Mouse (Mus musculus) CH12.LX (cell line): Measurements from ENCODE around the gene Card9. TPM values are rescaled to one million over a fixed set of nuclear protein-coding genes. Genes with fewer than 3 reads are reported as not detected.

Experiments used
- DNase-seq: peaks from one replicate; pipeline ENCODE4 v3.0.0-alpha.2; 2013; ENCODE audit errors: extremely low read depth
- H3K27ac ChIP-seq: 2 replicates; pipeline ENCODE4 v1.5.1; 2012; ENCODE audit warnings: low read depth, mild to moderate bottlenecking, control low read depth, moderate library complexity; ENCODE audit not compliant: insufficient read depth
- H3K27me3 ChIP-seq: replicated peaks from 2 replicates; pipeline ENCODE3; 2012; ENCODE audit warnings: inconsistent platforms
- H3K36me3 ChIP-seq, 2 experiments: replicated peaks in 1 of 2; 2 replicates each; pipeline versions ENCODE3 to v1.6.1; 2012; ENCODE audit warnings: inconsistent platforms in 1 of 2, low read length in 1 of 2, mild to moderate bottlenecking in 1 of 2, mixed read lengths in 1 of 2, moderate library complexity in 1 of 2; ENCODE audit not compliant: control insufficient read depth in 1 of 2, insufficient read depth in 1 of 2
- H3K4me1 ChIP-seq, 2 experiments: 2 replicates each; pipeline ENCODE4 v1.6.1; 2012; ENCODE audit warnings: inconsistent platforms in 1 of 2, moderate library complexity in 1 of 2; ENCODE audit not compliant: insufficient read depth in 2 of 2, control insufficient read depth in 1 of 2
- H3K4me2 ChIP-seq: 2 replicates; pipeline ENCODE4 v1.6.1; 2012; ENCODE audit warnings: low read depth, mild to moderate bottlenecking, control low read depth; ENCODE audit not compliant: poor library complexity, insufficient read depth, severe bottlenecking
- H3K4me3 ChIP-seq, 3 experiments: fragments of 150-350 bp in 1 of 3; sonication (generic) in 1 of 3; replicated peaks in 1 of 3; 2 replicates each; pipeline versions ENCODE3 to v1.5.1; 2011 to 2012; ENCODE audit warnings: low read depth in 2 of 3, low read length in 2 of 3, mild to moderate bottlenecking in 2 of 3, moderate library complexity in 2 of 3, control low read depth in 1 of 3, improper control_type of control experiment in 1 of 3, inconsistent platforms in 1 of 3, mixed read lengths in 1 of 3; ENCODE audit not compliant: poor library complexity in 1 of 3
- H3K79me2 ChIP-seq: replicated peaks from 2 replicates; pipeline ENCODE4 v1.6.1; 2012; ENCODE audit warnings: mild to moderate bottlenecking, moderate library complexity; ENCODE audit not compliant: control insufficient read depth, poor library complexity, insufficient read depth, severe bottlenecking; ENCODE audit errors: extremely low read depth
- H3K9ac ChIP-seq: 2 replicates; pipeline ENCODE4 v1.6.1; 2012; ENCODE audit warnings: low read depth, mild to moderate bottlenecking, control low read depth, moderate library complexity; ENCODE audit not compliant: insufficient read depth
- H3K9me3 ChIP-seq: replicated peaks from 2 replicates; pipeline ENCODE3; 2012; ENCODE audit warnings: low read length, inconsistent platforms, mixed read lengths
- CHD1 ChIP-seq: IDR thresholded peaks from 2 replicates; pipeline ENCODE4 v1.6.1; 2012; ENCODE audit warnings: low read depth, low read length, improper control_type of control experiment, inconsistent platforms
- CTCF ChIP-seq, 2 experiments: IDR thresholded peaks in 1 of 2; conservative IDR thresholded peaks in 1 of 2; 2 replicates each; pipeline ENCODE4 v1.5.1; 2011 to 2012; ENCODE audit warnings: low read depth in 2 of 2, low read length in 2 of 2, improper control_type of control experiment in 1 of 2, inconsistent platforms in 1 of 2, mild to moderate bottlenecking in 1 of 2, moderate library complexity in 1 of 2
- EP300 ChIP-seq: IDR thresholded peaks from 2 replicates; pipeline ENCODE4 v1.6.1; 2011; ENCODE audit warnings: low read length, improper control_type of control experiment
- GABPA ChIP-seq: IDR thresholded peaks from 2 replicates; pipeline ENCODE4 v1.6.1; 2012; ENCODE audit warnings: low read depth, low read length, improper control_type of control experiment, inconsistent platforms; ENCODE audit not compliant: insufficient replicate concordance
- IRF4 ChIP-seq: IDR thresholded peaks from 2 replicates; pipeline ENCODE4 v1.6.1; 2014; ENCODE audit warnings: low read depth, mild to moderate bottlenecking, inconsistent platforms, low read length, improper control_type of control experiment
- MAZ ChIP-seq: IDR thresholded peaks from 2 replicates; pipeline ENCODE4 v1.6.1; 2012; ENCODE audit warnings: low read depth, mild to moderate bottlenecking, inconsistent platforms, low read length, improper control_type of control experiment, moderate library complexity
- NRF1 ChIP-seq: IDR thresholded peaks from 2 replicates; pipeline ENCODE4 v1.6.1; 2014; ENCODE audit warnings: low read depth, mild to moderate bottlenecking, inconsistent platforms, low read length, improper control_type of control experiment, moderate library complexity
- POLR2A ChIP-seq: IDR thresholded peaks from 2 replicates; pipeline ENCODE4 v1.6.1; 2011; ENCODE audit warnings: low read depth, mild to moderate bottlenecking, improper control_type of control experiment, low read length
- POLR2AphosphoS2 ChIP-seq: IDR thresholded peaks from 2 replicates; pipeline ENCODE4 v1.6.1; 2011; ENCODE audit warnings: low read depth, low read length, improper control_type of control experiment
- RAD21 ChIP-seq: IDR thresholded peaks from 2 replicates; pipeline ENCODE4 v1.6.1; 2011; ENCODE audit warnings: low read depth, mild to moderate bottlenecking, low read length, improper control_type of control experiment, moderate library complexity
- RCOR1 ChIP-seq: conservative IDR thresholded peaks from 2 replicates; pipeline ENCODE4 v1.6.1; 2012; ENCODE audit warnings: low read depth, mild to moderate bottlenecking, inconsistent platforms, low read length, improper control_type of control experiment
- SIN3A ChIP-seq: IDR thresholded peaks from 2 replicates; pipeline ENCODE4 v1.6.1; 2012; ENCODE audit warnings: low read length, improper control_type of control experiment, inconsistent platforms
- TBP ChIP-seq: conservative IDR thresholded peaks from 2 replicates; pipeline ENCODE4 v1.6.1; 2011; ENCODE audit warnings: low read depth, low read length, improper control_type of control experiment
- TCF12 ChIP-seq: IDR thresholded peaks from 2 replicates; pipeline ENCODE4 v1.6.1; 2014; ENCODE audit warnings: low read depth, mild to moderate bottlenecking, inconsistent platforms, low read length, improper control_type of control experiment
- UBTF ChIP-seq: IDR thresholded peaks from 2 replicates; pipeline ENCODE4 v1.6.1; 2012; ENCODE audit warnings: low read depth, mild to moderate bottlenecking, inconsistent platforms, low read length, improper control_type of control experiment, moderate library complexity
- USF1 ChIP-seq: IDR thresholded peaks from 2 replicates; pipeline ENCODE4 v1.6.1; 2014; ENCODE audit warnings: low read depth, mild to moderate bottlenecking, inconsistent platforms, low read length, improper control_type of control experiment
- ZKSCAN1 ChIP-seq: IDR thresholded peaks from 2 replicates; pipeline ENCODE4 v1.6.1; 2012; ENCODE audit warnings: low read depth, inconsistent platforms, low read length, improper control_type of control experiment, borderline replicate concordance
- ZNF384 ChIP-seq: IDR thresholded peaks from 2 replicates; pipeline ENCODE4 v1.6.1; 2012; ENCODE audit warnings: low read depth, low read length, improper control_type of control experiment, inconsistent platforms
- dilution Hi-C: fragments of 300-500 bp; cut with MboI; formaldehyde crosslinking; loops from 2 replicates; pipeline ENCODE4 v1.14.3; 2020; ENCODE audit warnings: low sequenced_read_pairs; ENCODE audit not compliant: extremely low pct_unique_long_range_greater_than_20kb, extremely low pct_ligation_motif_present
- in situ Hi-C: fragments of 300-500 bp; cut with MboI; formaldehyde crosslinking; loops from 3 replicates; pipeline ENCODE4 v1.14.3; 2019; ENCODE audit warnings: low sequenced_read_pairs, low pct_ligation_motif_present, low pct_unique_long_range_greater_than_20kb, mixed read lengths
- polyA plus RNA-seq: library from polyadenylated mRNA; unstranded; fragments of >175 nt; gene quantifications from 2 replicates; pipeline ENCODE4 v1.2.1, GENCODE M21; 2012; ENCODE audit warnings: low read depth; ENCODE audit not compliant: insufficient read length
- total RNA-seq, 2 experiments: library from RNA; depleted of rRNA; stranded (reverse); fragments of 300-350 nt in 1 of 2; fragments of >200 nt in 1 of 2; gene quantifications; 2 replicates each; pipeline ENCODE4 v1.2.3; 2012 to 2014

The Card9 gene
- total and polyA plus RNA-seq, 3 experiments, result 0.32 to 0.44 (median 0.42) TPM

DNA sequence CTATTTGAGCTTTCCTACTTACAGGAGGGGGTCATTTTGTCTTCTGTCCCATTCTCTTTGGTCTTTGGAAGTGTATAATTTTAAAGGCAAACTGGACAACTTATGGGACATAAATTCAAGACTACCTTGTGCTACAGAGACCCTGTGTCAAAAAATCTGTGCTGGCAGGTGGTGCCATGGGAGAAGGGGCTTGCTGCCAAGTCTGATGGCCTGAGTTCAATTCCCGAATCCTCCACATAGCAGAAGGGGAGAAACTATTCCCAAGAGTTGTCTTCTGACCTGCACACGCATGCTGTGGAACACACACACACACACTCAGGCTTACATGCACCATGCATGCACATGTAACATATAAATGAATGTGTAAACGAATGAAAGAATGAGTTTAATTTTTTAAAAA is 54.0 kb downstream of the Card9 start:
- no peak for TF ChIP-seq NRF1
- Histone ChIP-seq H3K27ac (no peak overlapping the region), H3K4me1 (peaks cover 1 to 5% of the 10 kb centered on the region in 2 experiments), H3K9me3 (peaks cover 15% of the 10 kb centered on the region), H3K36me3 (no peaks in the 10 kb centered on the region), H3K27me3 (peaks cover 27% of the 10 kb centered on the region), H3K9ac (no peak overlapping the region), H3K4me2 (no peak overlapping the region), H3K4me3 (no peak overlapping the region), H3K79me2 (no peaks in the 10 kb centered on the region)
- DNase-seq, result no peak
- in situ Hi-C loops (no loop called here), dilution Hi-C loops (no loop called here)

DNA sequence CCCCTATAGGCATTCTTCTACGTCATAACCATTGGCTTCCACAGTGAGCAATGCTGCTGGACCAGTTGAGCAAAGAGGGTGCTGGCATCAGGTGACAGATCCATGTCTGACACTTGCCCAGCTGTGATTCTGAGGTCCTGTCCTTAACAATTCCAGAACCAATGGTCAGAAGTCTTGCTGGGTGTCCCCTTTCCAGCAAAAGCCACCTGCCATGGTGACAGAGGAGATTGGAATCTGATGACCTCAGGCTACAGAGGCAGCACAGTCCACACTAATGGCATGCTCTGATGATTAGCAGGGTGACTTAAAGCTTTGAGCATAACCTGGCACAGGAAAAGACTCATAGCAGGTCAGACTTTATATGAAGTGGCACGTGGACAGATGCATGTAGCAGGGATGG is 55.2 kb downstream of the Card9 start:
- in situ Hi-C loops, result no loop called here
- no peak overlapping the region for H3K4me2 ChIP-seq

DNA sequence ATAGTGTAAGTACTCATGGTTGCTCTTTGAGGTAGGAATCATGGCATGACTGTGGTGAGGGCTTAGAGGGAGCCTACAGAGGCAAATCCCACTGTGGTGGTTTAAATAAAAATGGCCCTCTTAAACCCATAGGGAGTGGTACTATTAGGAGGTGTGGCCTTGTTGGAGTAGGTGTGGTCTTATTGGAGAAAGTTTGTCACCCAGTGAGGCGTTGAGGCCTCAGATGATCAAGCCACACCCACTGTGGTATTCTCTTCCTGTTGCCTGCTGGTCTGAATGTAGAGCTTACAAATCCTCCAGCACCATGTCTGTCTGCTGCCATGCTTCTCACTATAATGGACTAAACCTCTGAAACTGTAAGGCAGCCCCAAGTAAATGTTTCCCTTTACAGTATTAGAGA is 56.0 kb downstream of the Card9 start:
- Histone ChIP-seq H3K27me3 (peaks cover 41% of the 10 kb centered on the region), H3K4me2 (no peak overlapping the region), H3K9ac (no peak overlapping the region), H3K4me3 (no peak overlapping the region), H3K9me3 (peaks cover 15% of the 10 kb centered on the region), H3K79me2 (no peaks in the 10 kb centered on the region), H3K27ac (no peak overlapping the region), H3K36me3 (no peaks in the 10 kb centered on the region), H3K4me1 (no peaks in the 10 kb centered on the region)
- no peak for DNase-seq
- in situ Hi-C loops (no loop called here), dilution Hi-C loops (no loop called here)
- no peak for TF ChIP-seq RCOR1
- TF ChIP-seq POLR2A, result no peak
- TF ChIP-seq GABPA, result no peak
- no peak for TF ChIP-seq RAD21
- no peak for TF ChIP-seq MAZ
- no peak for TF ChIP-seq EP300
- no peak for TF ChIP-seq TCF12
- TF ChIP-seq UBTF, result no peak
- no peak for TF ChIP-seq SIN3A

More for the DNA sequence above, 55.2 kb downstream of the Card9 start:
- Histone ChIP-seq H3K79me2 (no peaks in the 10 kb centered on the region), H3K4me1 (no peaks in the 10 kb centered on the region), H3K9me3 (peaks cover 15% of the 10 kb centered on the region), H3K27me3 (peaks cover 34% of the 10 kb centered on the region), H3K4me3 (no peak overlapping the region), H3K27ac (no peak overlapping the region), H3K36me3 (no peaks in the 10 kb centered on the region), H3K9ac (no peak overlapping the region)
- TF ChIP-seq POLR2AphosphoS2, result no peak
- TF ChIP-seq CTCF (conservative IDR thresholded peaks at IDR 0.05 in 1 of 2, IDR thresholded peaks at IDR 0.05 in 1 of 2; ENCODE audit: low read depth in 2 of 2, low read length in 2 of 2), result no peak
- no peak for TF ChIP-seq RAD21
- TF ChIP-seq TBP, result no peak
- TF ChIP-seq ZKSCAN1, result no peak
- no peak for TF ChIP-seq CHD1
- TF ChIP-seq ZNF384, result no peak
- TF ChIP-seq GABPA, result no peak
- no peak for TF ChIP-seq USF1
- TF ChIP-seq IRF4, result no peak
- dilution Hi-C loops, result no loop called here
- no peak for DNase-seq
